Mouse (Mus musculus) cerebellum, adult (tissue): ENCODE measurements around the gene Gm27021.

ENCODE experiments used
- ATAC-seq: cut with Nextera tagmentation; 2 replicates; pipeline ENCODE4 v1.9.2; 2017; ENCODE audit warnings: mild to moderate bottlenecking, moderate library complexity, mixed read lengths; ENCODE audit not compliant: insufficient number of reproducible peaks, low FRiP score, low TSS enrichment

Gene Gm27021

DNA sequence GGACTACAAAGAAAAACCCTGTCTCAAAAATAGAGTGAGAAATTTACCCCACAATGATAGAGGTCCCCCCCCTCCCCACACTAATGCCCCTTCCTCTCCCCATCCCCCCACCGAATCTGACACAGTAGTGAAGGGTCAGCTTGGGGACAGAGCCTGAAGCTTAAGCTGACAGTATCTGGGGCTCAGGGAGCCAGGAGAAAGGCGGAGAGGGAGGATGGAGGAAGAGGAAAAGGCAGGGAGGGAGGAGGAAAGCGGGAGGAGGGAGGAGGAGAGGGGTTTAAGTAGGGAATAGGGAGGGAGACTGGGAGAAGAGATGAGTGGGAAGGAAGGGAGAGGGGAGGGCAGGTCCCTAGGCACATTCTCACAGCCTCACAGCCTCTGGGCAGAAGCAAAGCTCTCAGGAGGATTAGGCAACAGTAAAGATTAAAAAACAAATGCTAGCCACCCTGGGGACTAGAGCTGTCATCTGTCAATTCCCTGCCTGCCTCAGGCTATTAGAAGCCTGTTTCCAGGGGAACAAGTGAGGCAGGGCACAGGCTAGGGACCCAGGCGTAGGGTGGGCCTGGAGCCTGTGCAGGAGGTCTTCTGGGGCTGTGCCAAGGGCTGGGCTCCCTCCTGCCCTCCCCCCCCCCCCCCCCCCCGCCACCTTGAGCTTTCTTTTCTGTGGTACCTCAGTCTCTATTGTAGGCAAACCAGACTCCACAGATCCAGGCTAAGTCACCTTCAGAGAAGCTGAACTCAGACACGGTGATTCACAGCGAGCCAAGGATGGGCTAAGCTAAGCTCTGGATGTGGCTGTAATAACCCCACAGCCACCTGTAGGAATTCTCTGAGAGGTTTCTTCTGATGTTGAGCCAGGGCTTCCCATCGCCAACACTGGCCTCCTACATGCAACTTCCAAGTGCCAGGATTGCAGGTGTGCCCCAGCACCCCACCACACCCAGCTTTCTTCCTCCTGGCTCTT, 50.9 kb downstream of the Gm27021 start:
- no peak for ATAC-seq

DNA sequence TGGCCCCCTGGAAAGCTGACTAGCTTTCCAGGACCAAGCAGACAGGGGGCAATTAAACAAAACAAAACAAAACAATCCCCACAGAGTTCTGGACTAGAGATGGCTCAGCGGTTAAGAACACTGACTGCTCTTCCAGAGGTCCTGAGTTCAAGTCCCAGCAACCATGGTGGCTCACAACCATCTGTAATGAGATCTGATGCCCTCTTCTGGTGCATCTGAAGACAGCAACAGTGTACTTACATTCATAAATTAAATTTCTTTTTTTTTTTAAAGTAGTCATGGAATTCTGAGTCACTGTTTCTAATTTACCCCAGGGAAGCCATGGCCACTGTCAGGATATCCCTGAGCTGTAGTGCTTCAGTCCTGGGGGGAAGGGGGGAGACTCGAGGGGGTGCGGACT, 53.4 kb downstream of the Gm27021 start:
- no peak for ATAC-seq

GRCm38 (mm10) chr8:120610824-120611223, 57.1 kb downstream of the Gm27021 start:
- ATAC-seq: no peak

DNA sequence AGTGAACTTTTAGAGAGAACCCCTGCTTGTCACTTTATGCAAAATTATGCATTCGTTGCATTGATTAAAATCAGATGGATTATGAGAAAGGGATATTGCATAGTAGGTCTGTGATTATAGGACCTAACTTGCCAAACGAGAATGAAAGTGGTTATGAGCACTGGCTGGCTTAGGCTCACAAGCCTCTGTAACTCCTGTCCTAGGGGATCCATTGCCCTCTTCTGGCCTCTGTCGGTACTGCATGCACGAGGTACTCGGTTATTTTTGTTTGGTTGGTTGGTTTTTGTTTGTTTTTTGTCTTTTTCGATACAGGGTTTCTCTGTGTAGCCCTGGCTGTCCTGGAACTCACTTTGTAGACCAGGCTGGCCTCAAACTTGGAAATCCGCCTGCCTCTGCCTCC, 60.0 kb downstream of the Gm27021 start:
- ATAC-seq: no peak

DNA sequence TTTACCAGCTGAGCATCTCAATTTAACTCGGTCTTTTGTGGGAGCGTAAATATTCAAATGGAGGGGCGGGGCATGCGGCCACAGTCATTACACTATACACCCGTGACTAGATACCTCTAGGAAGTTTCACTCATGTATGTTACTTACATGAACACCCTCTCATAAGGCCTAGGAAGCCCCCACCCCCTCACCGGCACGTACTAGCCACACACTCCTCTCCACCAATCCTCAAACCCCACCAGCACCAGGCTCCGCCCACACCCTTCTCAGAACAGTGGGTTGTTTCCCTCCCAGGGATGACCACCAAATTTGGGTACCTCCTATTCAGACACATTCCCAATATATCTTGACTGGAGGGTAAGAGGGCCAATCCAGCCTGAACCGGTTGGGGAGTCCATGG, 60.4 kb downstream of the Gm27021 start:
- ATAC-seq: no peak

DNA sequence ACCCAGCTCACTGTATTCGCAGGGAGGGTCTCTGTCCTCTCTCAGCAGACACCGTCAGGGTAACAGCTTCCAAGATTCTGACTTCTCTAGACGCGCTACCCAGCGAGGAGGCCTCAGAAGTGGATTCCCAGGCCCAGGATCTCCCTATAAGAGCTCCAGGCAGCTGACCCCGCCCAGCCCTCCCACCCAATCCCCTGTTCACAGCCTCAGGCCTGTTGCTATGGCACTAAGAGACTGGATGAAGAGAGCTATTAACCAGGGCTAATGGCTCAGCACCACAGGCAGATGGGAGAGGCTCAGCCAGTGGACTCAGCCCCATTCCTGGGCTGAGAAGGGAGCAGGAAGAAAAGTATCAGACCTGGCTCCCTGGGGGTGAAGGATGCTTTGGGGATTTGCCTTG, 65.2 kb downstream of the Gm27021 start:
- ATAC-seq: no peak

GRCm38 (mm10) chr8:120599504-120599903, 68.4 kb downstream of the Gm27021 start:
- no peak for ATAC-seq

- peak; percentile 71; the same call in 1 of the 2 replicates for ATAC-seq
Observed at GRCm38 (mm10) chr8:120598579-120598978, 69.3 kb downstream of the Gm27021 start.

DNA sequence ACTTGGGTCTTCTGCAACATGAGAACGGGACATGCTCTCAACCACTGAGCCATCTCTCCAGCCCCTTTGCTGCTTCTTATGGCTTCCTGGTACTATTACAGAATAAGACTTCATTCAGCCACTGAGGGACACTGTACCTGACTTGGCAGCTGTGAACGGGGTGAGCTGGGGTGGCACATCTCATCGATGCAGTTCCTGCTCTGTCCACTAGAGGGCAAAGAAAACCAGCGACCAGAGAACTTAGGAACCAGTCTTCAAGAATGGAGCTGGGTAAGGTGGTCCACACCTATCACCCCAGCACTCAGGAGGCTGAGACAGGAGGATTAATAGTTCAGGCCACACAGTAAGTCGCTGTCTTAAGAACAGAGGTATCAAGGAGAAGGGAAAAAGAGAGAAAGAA, 71.9 kb downstream of the Gm27021 start:
- ATAC-seq: no peak

- no peak for ATAC-seq
Observed at GRCm38 (mm10) chr8:120594571-120594970, 73.3 kb downstream of the Gm27021 start.

DNA sequence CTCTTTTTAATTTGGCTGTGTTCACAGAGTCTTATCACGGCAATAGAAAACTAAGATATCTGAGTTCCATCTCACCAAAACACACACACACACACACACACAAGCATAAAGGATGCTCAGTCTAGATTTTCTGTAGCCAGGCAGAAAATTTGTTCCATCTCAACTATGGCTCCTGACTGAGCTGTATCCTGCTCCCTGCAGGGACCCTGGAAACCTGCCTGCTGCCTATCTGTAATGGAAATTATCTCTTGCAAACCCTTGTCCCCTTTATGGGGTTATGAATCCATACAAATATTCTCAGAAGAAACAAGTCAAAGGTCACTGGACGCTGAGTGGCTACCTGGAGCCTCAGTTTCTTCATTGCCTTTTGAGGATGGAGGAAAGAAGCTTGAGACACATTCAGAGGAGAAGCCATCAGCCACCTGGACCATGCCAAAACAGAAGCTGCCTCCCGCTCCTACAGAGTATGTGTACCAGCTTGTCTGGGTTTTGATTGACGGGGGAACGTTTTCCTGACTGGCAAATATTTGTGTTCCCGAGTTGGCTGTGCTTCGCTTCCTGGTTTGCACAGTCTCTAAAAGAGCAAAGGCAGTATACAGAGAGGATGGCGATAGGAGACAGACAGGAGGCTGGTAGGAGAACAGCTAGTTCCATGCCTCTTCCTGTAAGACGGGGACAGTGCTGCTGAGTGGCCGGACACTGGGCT, 76.1 kb downstream of the Gm27021 start:
- no peak for ATAC-seq

- ATAC-seq: no peak
Observed at GRCm38 (mm10) chr8:120589921-120590320, 78.0 kb downstream of the Gm27021 start.

DNA sequence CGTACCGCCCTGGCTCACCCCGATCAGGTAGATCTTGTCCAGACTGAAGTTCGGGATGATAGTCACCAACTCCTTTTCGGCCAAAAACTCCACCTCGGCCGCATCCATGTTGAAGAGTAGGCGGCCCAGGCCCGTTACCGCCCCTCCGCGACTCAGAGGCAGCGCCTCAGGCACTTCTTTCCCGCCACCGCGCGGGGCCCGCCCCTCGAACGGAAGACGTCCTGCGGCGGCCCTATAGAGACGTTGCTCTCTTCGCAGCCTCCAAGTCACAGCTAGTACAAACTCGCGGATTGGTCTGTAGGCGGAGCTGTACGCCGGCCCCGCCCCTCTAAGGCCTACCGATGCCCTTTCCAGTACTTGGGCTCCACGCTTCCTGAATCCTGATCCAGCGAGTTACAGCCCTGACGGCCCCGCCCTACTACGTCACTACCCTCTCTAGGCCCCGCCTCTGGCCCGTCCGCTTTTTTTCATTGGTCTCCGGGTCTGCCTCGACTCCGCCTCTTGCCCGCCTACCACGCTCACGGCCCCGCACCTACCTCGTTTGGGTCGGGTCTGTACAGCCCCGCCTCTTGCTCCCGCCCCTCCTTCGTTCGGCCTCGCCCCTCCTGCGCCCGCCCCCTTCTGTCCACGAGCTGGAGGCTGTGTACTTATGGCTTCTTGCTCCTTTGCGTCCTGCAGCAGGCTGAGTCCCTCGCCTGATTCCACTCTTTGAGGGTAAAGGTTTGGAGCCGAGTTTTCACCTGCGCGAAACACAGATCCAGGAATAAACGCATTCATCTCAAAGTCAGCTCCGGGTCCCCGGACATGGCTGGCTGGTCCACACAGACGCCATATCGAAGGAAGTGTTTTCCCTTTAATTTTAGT, 78.7 kb downstream of the Gm27021 start, which contains the start of gene Gins2:
Gene Gins2, minus strand, starts transcription at position 397 of the 864 bp plus-strand sequence.
- ATAC-seq: peak; percentile 98

DNA sequence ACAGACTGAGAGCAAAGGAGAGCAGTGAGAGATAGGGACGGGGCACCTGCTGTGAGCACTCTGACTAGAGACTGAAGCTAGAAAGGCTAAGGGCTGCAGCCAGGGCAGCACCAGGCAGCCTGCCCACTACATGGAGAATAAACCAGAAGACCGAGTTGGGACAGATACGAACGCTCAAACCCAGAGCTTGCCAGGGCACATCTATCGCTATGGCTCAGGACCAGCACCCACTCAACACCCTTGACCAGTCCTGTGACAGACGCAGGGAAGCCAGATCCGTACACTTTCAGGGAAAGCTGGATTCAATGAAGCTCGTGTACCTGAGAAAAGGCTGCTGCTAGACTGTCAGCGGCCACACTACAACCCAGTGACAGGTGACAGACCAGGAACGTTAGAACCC, 82.4 kb downstream of the Gm27021 start:
- ATAC-seq: no peak

- ATAC-seq: no peak
Observed at GRCm38 (mm10) chr8:120581811-120582210, 86.1 kb downstream of the Gm27021 start.

DNA sequence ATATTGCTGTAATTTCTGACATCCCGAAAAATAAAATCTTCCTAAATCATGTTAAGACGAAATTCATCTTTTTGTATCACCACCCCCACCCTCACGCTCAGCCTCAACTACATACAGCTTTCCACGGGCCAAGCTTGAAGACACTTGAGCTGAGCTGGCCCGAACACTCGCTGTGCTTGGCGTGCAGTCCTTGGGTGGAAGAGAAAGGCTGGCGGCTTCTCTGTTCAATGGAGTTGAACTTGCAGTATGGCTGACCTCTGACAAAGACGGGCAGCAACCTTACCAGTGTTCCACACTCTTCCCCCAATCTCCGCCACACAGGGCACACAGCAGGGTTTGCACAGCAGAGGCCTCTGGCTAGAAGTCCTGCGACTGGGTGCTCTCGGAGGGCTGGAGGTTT, 86.5 kb downstream of the Gm27021 start:
- ATAC-seq: no peak

DNA sequence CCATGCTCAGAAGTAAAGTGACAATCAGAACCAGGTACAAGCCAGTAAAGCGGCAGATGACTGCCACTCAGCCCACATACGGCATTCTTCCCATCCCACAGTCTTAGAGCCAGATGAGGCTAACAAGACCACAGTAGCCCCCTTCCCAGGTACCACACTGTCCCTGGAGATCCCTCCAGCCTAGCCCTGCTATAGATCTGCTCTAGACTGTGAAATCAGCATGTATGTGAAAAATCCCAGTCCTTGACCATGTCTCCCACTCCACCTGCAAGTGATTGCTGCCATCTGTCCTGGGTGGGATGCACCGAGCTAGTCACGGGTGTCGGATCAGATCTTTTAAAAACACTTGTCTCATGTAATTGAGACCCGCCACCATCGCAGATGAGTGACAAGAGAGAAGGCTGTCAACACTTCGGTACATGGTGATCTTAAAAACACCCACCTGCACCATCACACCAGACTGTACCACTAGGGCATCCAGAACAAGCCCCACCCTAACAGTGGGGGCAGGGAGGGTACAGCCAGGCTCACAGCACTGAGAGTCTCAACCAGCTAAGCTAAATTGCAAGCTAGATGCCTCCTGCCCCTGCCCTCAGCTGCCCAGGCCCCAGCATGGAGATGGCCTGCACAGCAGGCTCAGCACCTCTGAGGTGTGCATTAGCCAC, 87.4 kb downstream of the Gm27021 start:
- ATAC-seq: no peak

GRCm38 (mm10) chr8:120577821-120578220, 90.1 kb downstream of the Gm27021 start:
- ATAC-seq: no peak

GRCm38 (mm10) chr8:120575801-120576200, 92.1 kb downstream of the Gm27021 start:
- ATAC-seq: no peak

DNA sequence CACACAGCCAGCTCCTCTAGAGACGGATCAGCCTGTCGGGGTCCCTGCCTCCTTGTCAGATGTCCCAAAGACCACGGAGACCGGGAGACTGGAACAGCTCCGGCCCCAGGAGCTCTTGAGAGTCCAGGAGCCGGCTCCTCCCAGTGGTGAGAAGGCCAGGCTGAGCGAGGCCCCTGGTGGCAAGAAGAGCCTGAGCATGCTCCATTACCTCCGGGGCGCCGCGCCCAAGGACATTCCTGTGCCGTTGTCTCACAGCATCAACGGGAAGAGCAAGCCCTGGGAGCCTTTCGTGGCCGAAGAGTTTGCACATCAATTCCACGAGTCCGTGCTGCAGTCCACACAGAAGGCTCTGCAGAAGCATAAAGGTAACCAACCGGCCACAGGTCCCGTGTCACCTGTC, 92.9 kb downstream of the Gm27021 start:
- ATAC-seq: no peak
